Mouse (Mus musculus): ENCODE measurements around the gene Ms4a1. TPM values are rescaled to one million over a fixed set of nuclear protein-coding genes. Genes with fewer than 3 reads are reported as not detected.
A peak's percentile ranks its signal among the peaks of the same experiment; 100 is the strongest.
"Not testable (repeated sequence)": the region's sequence is repeated elsewhere in the genome, so short reads cannot be mapped to it uniquely, and the experiment has no call there.

The Ms4a1 gene
- polyA plus RNA-seq (2012; rRNA removed), result 0.05 and 0.09 TPM in 2 replicates

- Histone ChIP-seq H3K4me3 (ENCODE audit: control insufficient read depth, low read depth, low read length) (no peak within 1 kb of the TSS), H3K27ac (ENCODE audit: control insufficient read depth, insufficient read depth, low read depth, low read length) (no peak within 1 kb of the TSS), H3K4me1 (ENCODE audit: control insufficient read depth, insufficient read depth, low read length) (no peaks in the 10 kb centered on the region), H3K27me3 (ENCODE audit: control insufficient read depth, insufficient read depth, low read length) (no peaks in the 10 kb centered on the region), H3K36me3 (ENCODE audit: control insufficient read depth, insufficient read depth, low read length) (no peaks in the 10 kb centered on the region)
- TF ChIP-seq CTCF (IDR thresholded peaks at IDR 0.05; ENCODE audit: control insufficient read depth, insufficient read depth, insufficient replicate concordance, low read depth, low read length), result no peak
- no peak for TF ChIP-seq POLR2A (IDR thresholded peaks at IDR 0.05; ENCODE audit: control insufficient read depth, low read depth, low read length)
Measured at GRCm38 (mm10) chr19:11266052-11266845, at the start of gene Ms4a1. TSS of gene Ms4a1 (minus strand) at chr19:11266241.

- H3K27me3 ChIP-seq (ENCODE audit: control insufficient read depth, insufficient read depth, low read length), result no peaks in the 10 kb centered on the region
- no peaks in the 10 kb centered on the region for H3K4me1 ChIP-seq (ENCODE audit: control insufficient read depth, insufficient read depth, low read length)
- no peaks in the 10 kb centered on the region for H3K36me3 ChIP-seq (ENCODE audit: control insufficient read depth, insufficient read depth, low read length)
- H3K27ac ChIP-seq (ENCODE audit: control insufficient read depth, insufficient read depth, low read depth, low read length), result no peak within 1 kb of the TSS
- peak within 1 kb of the TSS; percentile 49; the same call in 1 of the 2 replicates for H3K4me3 ChIP-seq (ENCODE audit: control insufficient read depth, low read depth, low read length)
- TF ChIP-seq CTCF (IDR thresholded peaks at IDR 0.05; ENCODE audit: control insufficient read depth, insufficient read depth, insufficient replicate concordance, low read depth, low read length), result no peak
- no peak for TF ChIP-seq POLR2A (IDR thresholded peaks at IDR 0.05; ENCODE audit: control insufficient read depth, low read depth, low read length)
Measured at GRCm38 (mm10) chr19:11314354-11314753, 48.3 kb upstream of the Ms4a1 start, which contains the start of gene Ms4a14. TSS of gene Ms4a14 (minus strand) at chr19:11314454.

GRCm38 (mm10) chr19:11308888-11309287 lies 42.8 kb upstream of the Ms4a1 start:
- TF ChIP-seq CTCF (IDR thresholded peaks at IDR 0.05; ENCODE audit: control insufficient read depth, insufficient read depth, insufficient replicate concordance, low read depth, low read length), result no peak
- TF ChIP-seq POLR2A (IDR thresholded peaks at IDR 0.05; ENCODE audit: control insufficient read depth, low read depth, low read length), result no peak
- Histone ChIP-seq H3K27ac (ENCODE audit: control insufficient read depth, insufficient read depth, low read depth, low read length) (no peak overlapping the region), H3K36me3 (ENCODE audit: control insufficient read depth, insufficient read depth, low read length) (no peaks in the 10 kb centered on the region), H3K4me3 (ENCODE audit: control insufficient read depth, low read depth, low read length) (no peak overlapping the region), H3K27me3 (ENCODE audit: control insufficient read depth, insufficient read depth, low read length) (no peaks in the 10 kb centered on the region), H3K4me1 (ENCODE audit: control insufficient read depth, insufficient read depth, low read length) (no peaks in the 10 kb centered on the region)

GRCm38 (mm10) chr19:11299529-11299928 lies 33.5 kb upstream of the Ms4a1 start:
- H3K27ac ChIP-seq (ENCODE audit: control insufficient read depth, insufficient read depth, low read depth, low read length); H3K27me3 ChIP-seq (ENCODE audit: control insufficient read depth, insufficient read depth, low read length); H3K36me3 ChIP-seq (ENCODE audit: control insufficient read depth, insufficient read depth, low read length); H3K4me1 ChIP-seq (ENCODE audit: control insufficient read depth, insufficient read depth, low read length); H3K4me3 ChIP-seq (ENCODE audit: control insufficient read depth, low read depth, low read length): not testable (repeated sequence)

- Histone ChIP-seq H3K36me3 (ENCODE audit: control insufficient read depth, insufficient read depth, low read length) (no peaks in the 10 kb centered on the region), H3K4me1 (ENCODE audit: control insufficient read depth, insufficient read depth, low read length) (no peaks in the 10 kb centered on the region), H3K27me3 (ENCODE audit: control insufficient read depth, insufficient read depth, low read length) (no peaks in the 10 kb centered on the region), H3K4me3 (ENCODE audit: control insufficient read depth, low read depth, low read length) (no peak overlapping the region), H3K27ac (ENCODE audit: control insufficient read depth, insufficient read depth, low read depth, low read length) (no peak overlapping the region)
- TF ChIP-seq POLR2A (IDR thresholded peaks at IDR 0.05; ENCODE audit: control insufficient read depth, low read depth, low read length), result no peak
- TF ChIP-seq CTCF (IDR thresholded peaks at IDR 0.05; ENCODE audit: control insufficient read depth, insufficient read depth, insufficient replicate concordance, low read depth, low read length), result no peak
Measured at GRCm38 (mm10) chr19:11298939-11299338, 32.9 kb upstream of the Ms4a1 start.

GRCm38 (mm10) chr19:11293616-11294015 lies 27.6 kb upstream of the Ms4a1 start:
- not testable (repeated sequence) for H3K27ac ChIP-seq (ENCODE audit: control insufficient read depth, insufficient read depth, low read depth, low read length); H3K27me3 ChIP-seq (ENCODE audit: control insufficient read depth, insufficient read depth, low read length); H3K36me3 ChIP-seq (ENCODE audit: control insufficient read depth, insufficient read depth, low read length); H3K4me3 ChIP-seq (ENCODE audit: control insufficient read depth, low read depth, low read length); H3K4me1 ChIP-seq (ENCODE audit: control insufficient read depth, insufficient read depth, low read length)

DNA sequence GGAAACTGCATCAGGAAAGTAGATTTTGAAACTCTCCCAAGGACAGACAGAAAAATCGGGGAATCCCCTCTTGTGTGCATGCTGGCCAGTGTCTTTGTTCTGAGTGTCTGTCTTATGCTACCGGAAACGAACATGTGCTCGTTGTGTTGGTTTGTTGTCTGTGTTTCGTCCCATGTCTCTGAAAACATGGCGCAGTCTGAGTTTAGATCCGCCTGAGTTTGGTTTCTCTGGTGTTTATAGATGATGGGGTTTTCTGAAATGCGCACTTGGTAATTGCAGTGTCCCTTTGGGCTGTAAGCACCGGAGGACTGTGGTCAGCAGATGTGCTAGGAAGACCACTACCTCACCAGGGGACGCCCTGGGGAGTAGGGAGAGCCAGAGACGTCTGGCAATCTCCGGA lies 26.9 kb upstream of the Ms4a1 start:
- no peaks in the 10 kb centered on the region for H3K36me3 ChIP-seq (ENCODE audit: control insufficient read depth, insufficient read depth, low read length)
- H3K4me1 ChIP-seq (ENCODE audit: control insufficient read depth, insufficient read depth, low read length), result no peaks in the 10 kb centered on the region
- no peaks in the 10 kb centered on the region for H3K27me3 ChIP-seq (ENCODE audit: control insufficient read depth, insufficient read depth, low read length)
- peak overlapping the region; percentile 23 for H3K4me3 ChIP-seq (ENCODE audit: control insufficient read depth, low read depth, low read length)
- H3K27ac ChIP-seq (ENCODE audit: control insufficient read depth, insufficient read depth, low read depth, low read length), result no peak overlapping the region
- TF ChIP-seq CTCF (IDR thresholded peaks at IDR 0.05; ENCODE audit: control insufficient read depth, insufficient read depth, insufficient replicate concordance, low read depth, low read length), result no peak
- no peak for TF ChIP-seq POLR2A (IDR thresholded peaks at IDR 0.05; ENCODE audit: control insufficient read depth, low read depth, low read length)

- Histone ChIP-seq H3K27ac (ENCODE audit: control insufficient read depth, insufficient read depth, low read depth, low read length) (no peak within 1 kb of the TSS), H3K27me3 (ENCODE audit: control insufficient read depth, insufficient read depth, low read length) (no peaks in the 10 kb centered on the region), H3K4me3 (ENCODE audit: control insufficient read depth, low read depth, low read length) (no peak within 1 kb of the TSS; the same call in 1 of the 2 replicates), H3K4me1 (ENCODE audit: control insufficient read depth, insufficient read depth, low read length) (no peaks in the 10 kb centered on the region), H3K36me3 (ENCODE audit: control insufficient read depth, insufficient read depth, low read length) (no peaks in the 10 kb centered on the region)
- TF ChIP-seq CTCF (IDR thresholded peaks at IDR 0.05; ENCODE audit: control insufficient read depth, insufficient read depth, insufficient replicate concordance, low read depth, low read length), result no peak
- TF ChIP-seq POLR2A (IDR thresholded peaks at IDR 0.05; ENCODE audit: control insufficient read depth, low read depth, low read length), result no peak
Measured at GRCm38 (mm10) chr19:11283773-11284172, 17.7 kb upstream of the Ms4a1 start, which contains the start of gene Ms4a5. TSS of gene Ms4a5 (minus strand) at chr19:11283873.
